Mouse (Mus musculus): ENCODE results near the gene Psmc6. TPM values are rescaled to one million over a fixed set of nuclear protein-coding genes. Genes with fewer than 3 reads are reported as not detected.

The Psmc6 gene
- 10 to 100 TPM in 1 of 2 experiments, 1 to 10 TPM in 1; 1.9 to 18.5 TPM for polyA plus RNA-seq (2012; fragmentation: generic; extraction: Trizol)

DNA sequence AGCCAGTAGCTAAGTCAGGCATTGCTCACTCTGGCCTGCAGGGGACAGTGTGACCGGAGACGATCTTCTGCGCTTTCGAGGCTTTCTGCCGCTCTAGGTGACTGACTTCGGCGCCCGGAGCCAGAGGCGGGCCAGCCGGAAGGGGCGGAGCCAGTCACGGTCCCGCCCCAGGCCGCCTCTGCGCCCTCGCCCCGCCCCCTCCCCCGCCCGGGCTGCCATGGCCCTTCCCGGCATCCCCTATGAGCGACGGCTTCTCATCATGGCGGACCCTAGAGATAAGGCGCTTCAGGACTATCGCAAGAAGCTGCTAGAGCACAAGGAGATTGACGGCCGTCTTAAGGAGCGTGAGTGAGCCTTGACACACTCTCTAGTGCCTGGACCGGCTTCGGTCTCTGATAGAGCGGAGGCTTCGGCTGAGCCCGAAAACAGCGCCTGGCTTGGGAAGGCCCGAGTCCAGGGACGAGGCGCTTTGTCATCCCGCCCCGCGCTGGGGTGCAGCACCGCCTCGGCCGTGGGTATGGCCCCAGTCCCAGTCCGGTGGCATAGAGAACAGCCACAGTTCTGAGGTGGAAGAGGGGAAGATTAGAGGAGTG lies at the start of gene Psmc6:
Gene Psmc6 (plus strand): TSS at position 200 of the 593 bp plus-strand sequence.

DNA sequence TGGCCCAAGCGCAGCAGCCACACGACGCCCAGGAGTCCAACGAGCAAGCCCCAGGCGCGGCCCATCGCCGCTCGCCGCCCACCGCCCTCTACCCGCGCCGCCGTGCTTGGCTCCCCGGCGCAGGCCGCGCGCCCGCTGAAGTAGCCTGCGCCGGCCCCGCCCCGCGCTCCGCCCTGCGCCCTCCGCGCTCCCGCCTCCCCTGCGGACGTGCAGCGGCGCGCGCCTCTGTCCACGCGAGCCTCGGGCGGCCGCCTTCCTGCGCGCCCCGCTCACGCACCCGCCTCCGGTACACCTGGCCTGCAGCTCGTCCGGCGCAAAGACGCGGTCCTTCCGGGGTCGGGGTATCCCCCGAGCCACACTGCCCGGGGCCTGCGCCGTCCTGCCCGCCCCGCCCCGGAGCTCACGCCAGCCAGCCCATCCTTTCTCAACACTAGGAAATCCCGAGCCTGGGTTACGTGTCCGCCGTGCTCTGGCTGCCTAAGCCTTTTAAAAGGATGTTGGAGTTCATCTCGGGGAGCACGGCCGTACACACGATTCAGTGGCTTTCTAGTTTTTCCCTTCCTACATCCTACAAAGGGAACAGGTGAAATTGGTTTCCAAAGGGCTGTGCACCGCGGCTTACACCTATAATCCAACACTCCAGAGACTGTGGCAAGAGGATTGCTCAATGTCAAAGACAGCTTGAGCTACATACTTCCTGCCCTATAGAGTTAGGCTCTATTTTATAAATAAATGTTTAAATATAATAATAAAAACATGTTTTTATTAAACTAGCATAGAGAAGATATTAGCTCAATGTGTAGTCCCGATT lies 11.0 kb upstream of the Psmc6 start, which contains the start of gene Ero1l:
Gene Ero1l (minus strand): TSS at position 346 of the 811 bp plus-strand sequence.

DNA sequence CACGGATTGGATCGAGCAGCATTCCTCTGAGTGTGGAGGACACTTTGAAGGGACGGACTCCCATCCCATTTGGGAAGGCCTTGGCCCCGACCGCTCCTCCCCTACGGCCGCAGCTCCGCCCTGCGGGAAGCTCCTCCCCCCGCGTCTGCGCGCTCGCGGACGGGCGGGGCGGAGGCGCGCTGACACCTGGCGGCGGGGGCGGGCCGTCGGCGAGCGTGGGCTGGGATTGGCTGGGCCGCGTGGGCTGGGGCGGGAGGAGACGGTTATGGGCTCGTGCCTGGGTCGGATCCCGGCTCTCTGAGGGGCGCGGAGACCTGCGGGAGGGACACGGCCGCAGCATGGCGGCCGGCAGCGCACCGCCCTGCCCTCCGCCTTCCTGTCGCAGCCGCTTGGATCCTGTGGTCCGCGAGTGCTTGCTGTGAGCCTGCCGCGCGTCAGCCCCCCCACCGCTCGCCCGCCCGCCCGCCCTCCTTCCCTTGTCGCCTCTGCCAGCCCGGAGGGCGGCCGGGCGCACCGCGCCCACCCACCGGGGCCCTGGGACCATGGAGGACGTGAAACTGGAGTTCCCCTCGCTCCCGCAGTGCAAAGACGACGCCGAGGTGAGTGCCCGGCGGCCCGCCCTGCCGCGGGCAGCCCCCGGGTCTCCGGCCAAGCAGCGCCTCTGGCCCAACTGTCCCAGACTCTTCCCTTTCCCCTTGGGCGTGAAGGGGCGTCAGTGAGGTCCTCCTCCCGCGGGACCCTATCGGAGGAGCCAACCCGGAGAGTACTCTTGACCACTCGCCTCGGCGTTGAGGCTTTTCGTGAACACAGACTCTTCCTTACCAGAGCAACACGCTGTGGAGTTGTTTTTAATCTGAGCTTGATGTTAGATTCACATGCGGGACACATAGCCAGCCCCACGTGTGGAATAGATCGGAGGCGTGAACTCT lies 21.6 kb downstream of the Psmc6 start, which contains the start of gene Styx:
Gene Styx (plus strand): TSS at position 163 of the 929 bp plus-strand sequence.

Other genes starting within 250 kb of the Psmc6 start
- gene Gpr137c, start 110.1 kb upstream of the Psmc6 start, polyA plus RNA-seq (2012; fragmentation: generic; extraction: Trizol) = under 1 TPM; 0.07 to 0.34 TPM
- gene Txndc16, start 109.5 kb upstream of the Psmc6 start, polyA plus RNA-seq (2012; fragmentation: generic; extraction: Trizol) = 1 to 10 TPM in 1 of 2 experiments, under 1 TPM in 1; 0.36 to 5.6 TPM
- gene Ero1l, start 11.0 kb upstream of the Psmc6 start, polyA plus RNA-seq (2012; fragmentation: generic; extraction: Trizol) = 1 to 10 TPM; 2.8 to 3.4 TPM
- gene Styx, start 21.3 kb downstream of the Psmc6 start, polyA plus RNA-seq (2012; fragmentation: generic; extraction: Trizol) = 1 to 10 TPM in 1 of 2 experiments, under 1 TPM in 1; 0.47 to 1.7 TPM
- gene Gnpnat1, start 75.1 kb downstream of the Psmc6 start, polyA plus RNA-seq (2012; fragmentation: generic; extraction: Trizol) = 1 to 10 TPM; 3.5 to 5.0 TPM
- 10 to 100 TPM in 1 of 2 experiments, 1 to 10 TPM in 1; 4.2 to 18.0 TPM for gene Fermt2, start 200.3 kb downstream of the Psmc6 start, polyA plus RNA-seq (2012; fragmentation: generic; extraction: Trizol)

All from C3H10T1/2 (cell line).